Mouse (Mus musculus) myocyte (in vitro differentiated cells): ENCODE measurements around the gene Dpf2. TPM values are rescaled to one million over a fixed set of nuclear protein-coding genes. Genes with fewer than 3 reads are reported as not detected.

Source experiments
- polyA plus RNA-seq: library from polyadenylated mRNA; unstranded; fragments of >200 nt; fragmentation: generic; extraction: Trizol; gene quantifications from one replicate; pipeline ENCODE4 v1.2.1, GENCODE M21; 2012; ENCODE audit warnings: missing spikeins

Dpf2 gene
- polyA plus RNA-seq, 1 experiment: 78.5 TPM

Other genes with a start within 250 kb of the Dpf2 start
- gene Sipa1, start 249.3 kb downstream of the Dpf2 start, polyA plus RNA-seq: 14.4 TPM
- gene Map3k11, start 224.3 kb downstream of the Dpf2 start, polyA plus RNA-seq: 19.0 TPM
- gene Pcnx3, start 224.1 kb downstream of the Dpf2 start, polyA plus RNA-seq: 34.9 TPM
- gene Kcnk7, start 208.6 kb downstream of the Dpf2 start, polyA plus RNA-seq: 0.12 TPM
- gene Ehbp1l1, start 186.7 kb downstream of the Dpf2 start, polyA plus RNA-seq: 97.4 TPM
- gene Fam89b, start 183.4 kb downstream of the Dpf2 start, polyA plus RNA-seq: 77.4 TPM
- 100 TPM for gene Ltbp3, start 172.1 kb downstream of the Dpf2 start, polyA plus RNA-seq
- 73.5 TPM for gene Scyl1, start 141.6 kb downstream of the Dpf2 start, polyA plus RNA-seq
- 22.3 TPM for gene Frmd8, start 37.7 kb downstream of the Dpf2 start, polyA plus RNA-seq
- gene Slc25a45, start 35.2 kb downstream of the Dpf2 start, polyA plus RNA-seq: 5.2 TPM
- 0.31 TPM for gene Tigd3, start 18.9 kb downstream of the Dpf2 start, polyA plus RNA-seq
- 16.2 TPM for gene Cdc42ep2, start 11.8 kb upstream of the Dpf2 start, polyA plus RNA-seq
- 11.9 TPM for gene Pola2, start 51.2 kb upstream of the Dpf2 start, polyA plus RNA-seq
- gene Slc22a20, start 73.1 kb upstream of the Dpf2 start, polyA plus RNA-seq: not detected
- gene Capn1, start 102.9 kb upstream of the Dpf2 start, polyA plus RNA-seq: 110 TPM
- gene Syvn1, start 133.6 kb upstream of the Dpf2 start, polyA plus RNA-seq: 24.3 TPM
- 43.0 TPM for gene Mrpl49, start 144.8 kb upstream of the Dpf2 start, polyA plus RNA-seq
- 2,772 TPM for gene Fau, start 144.8 kb upstream of the Dpf2 start, polyA plus RNA-seq
- gene Znhit2, start 148.2 kb upstream of the Dpf2 start, polyA plus RNA-seq: 44.3 TPM
- 37.1 TPM for gene Tm7sf2, start 155.4 kb upstream of the Dpf2 start, polyA plus RNA-seq
- 49.1 TPM for gene Vps51, start 164.2 kb upstream of the Dpf2 start, polyA plus RNA-seq
- gene Tmem262, start 167.0 kb upstream of the Dpf2 start, polyA plus RNA-seq: 0.13 TPM
- gene Gm28374, start 169.2 kb upstream of the Dpf2 start, polyA plus RNA-seq: 0.26 TPM
- gene Zfpl1, start 171.9 kb upstream of the Dpf2 start, polyA plus RNA-seq: 68.5 TPM
- 7.7 TPM for gene Cdca5, start 172.0 kb upstream of the Dpf2 start, polyA plus RNA-seq
- 0.07 TPM for gene AC131692.1, start 181.4 kb upstream of the Dpf2 start, polyA plus RNA-seq
- 0.11 TPM for gene Naaladl1, start 192.8 kb upstream of the Dpf2 start, polyA plus RNA-seq
- 27.5 TPM for gene Sac3d1, start 205.6 kb upstream of the Dpf2 start, polyA plus RNA-seq
- 18.5 TPM for gene Snx15, start 215.3 kb upstream of the Dpf2 start, polyA plus RNA-seq
- gene Batf2, start 228.0 kb upstream of the Dpf2 start, polyA plus RNA-seq: 0.05 TPM
- 110 TPM for gene Arl2, start 228.5 kb upstream of the Dpf2 start, polyA plus RNA-seq